Mouse (Mus musculus): ENCODE data around the gene Cyp2d11. TPM values are rescaled to one million over a fixed set of nuclear protein-coding genes. Genes with fewer than 3 reads are reported as not detected.
"Not testable (repeated sequence)": the region's sequence is repeated elsewhere in the genome, so short reads cannot be mapped to it uniquely, and the experiment has no call there.

Gene Cyp2d11
- polyA plus RNA-seq, 1 experiment = not detected

DNA sequence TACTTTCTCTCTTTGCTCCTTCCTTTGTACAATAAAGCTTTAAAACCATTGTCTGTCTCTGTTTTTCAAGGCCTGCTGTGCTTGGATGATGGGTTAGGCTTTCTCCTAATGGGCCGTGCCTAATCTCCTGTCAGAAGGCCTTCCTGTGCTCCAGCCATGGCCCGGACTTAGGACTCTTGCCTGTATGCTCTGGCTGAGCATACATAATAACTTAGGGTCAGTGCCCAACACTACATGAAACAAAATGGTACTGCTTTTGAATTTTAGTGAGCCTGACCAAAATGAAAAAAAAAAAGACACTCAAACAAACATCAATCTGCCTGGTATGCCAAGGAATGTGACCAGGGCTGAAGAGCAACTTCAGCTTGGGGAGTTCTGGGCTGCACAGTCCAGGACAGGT, 7.7 kb upstream of the Cyp2d11 start:
- H3K27me3 ChIP-seq (ENCODE audit: control insufficient read depth, insufficient read depth, insufficient read length) = no peaks in the 10 kb centered on the region
- no peaks in the 10 kb centered on the region for H3K79me2 ChIP-seq (ENCODE audit: control insufficient read depth, insufficient read depth)
- H3K79me3 ChIP-seq (ENCODE audit: low read depth) = no peaks in the 10 kb centered on the region
- H3K36me3 ChIP-seq (ENCODE audit: control insufficient read depth, insufficient read depth) = no peaks in the 10 kb centered on the region
- no peak overlapping the region for H3K4me3 ChIP-seq (ENCODE audit: insufficient read depth, poor library complexity, severe bottlenecking)
- no peak overlapping the region for H3ac ChIP-seq (ENCODE audit: control insufficient read depth, insufficient read length, low read depth)
- no peak for TF ChIP-seq MAX (IDR thresholded peaks at IDR 0.05)
- no peak for TF ChIP-seq CEBPB (IDR thresholded peaks at IDR 0.05; ENCODE audit: low read depth)
- TF ChIP-seq MYOD1 (IDR thresholded peaks at IDR 0.05; ENCODE audit: control insufficient read depth, insufficient read length, low read depth) = no peak
- no peak for TF ChIP-seq USF1 (IDR thresholded peaks at IDR 0.05; ENCODE audit: low read depth)
- no peak for TF ChIP-seq FOSL1 (IDR thresholded peaks at IDR 0.05; ENCODE audit: insufficient read depth, low read length, poor library complexity, severe bottlenecking)
- TF ChIP-seq CTCF (IDR thresholded peaks at IDR 0.05; ENCODE audit: control insufficient read depth, insufficient read depth, insufficient read length) = no peak
- no peak for TF ChIP-seq MYOG (IDR thresholded peaks at IDR 0.05; ENCODE audit: control insufficient read depth, extremely low read depth, insufficient read length)

DNA sequence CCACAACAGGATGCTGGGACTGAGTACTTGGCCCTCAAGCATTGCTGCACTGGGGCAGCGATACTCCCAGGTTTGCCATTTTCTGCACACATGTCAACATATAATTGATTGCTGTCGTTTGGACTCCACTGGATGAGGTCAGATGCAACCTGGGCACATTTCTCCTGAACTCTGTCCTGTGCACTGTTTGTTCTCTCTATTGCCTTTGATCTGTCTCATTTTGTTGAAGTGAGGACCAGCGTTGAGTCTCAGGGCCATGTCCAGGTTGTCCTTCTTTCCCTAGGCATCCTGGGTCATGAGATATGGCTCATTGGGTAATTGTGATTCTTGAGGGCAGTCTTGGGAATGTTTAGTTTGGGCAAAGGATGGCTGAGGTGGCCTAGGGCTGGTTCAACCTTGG, 2.1 kb upstream of the Cyp2d11 start:
- not testable (repeated sequence) for H3K79me3 ChIP-seq (ENCODE audit: low read depth); H3K36me3 ChIP-seq (ENCODE audit: control insufficient read depth, insufficient read depth); H3K79me2 ChIP-seq (ENCODE audit: control insufficient read depth, insufficient read depth); H3ac ChIP-seq (ENCODE audit: control insufficient read depth, insufficient read length, low read depth); H3K4me3 ChIP-seq (ENCODE audit: insufficient read depth, poor library complexity, severe bottlenecking); H3K27me3 ChIP-seq (ENCODE audit: control insufficient read depth, insufficient read depth, insufficient read length)

DNA sequence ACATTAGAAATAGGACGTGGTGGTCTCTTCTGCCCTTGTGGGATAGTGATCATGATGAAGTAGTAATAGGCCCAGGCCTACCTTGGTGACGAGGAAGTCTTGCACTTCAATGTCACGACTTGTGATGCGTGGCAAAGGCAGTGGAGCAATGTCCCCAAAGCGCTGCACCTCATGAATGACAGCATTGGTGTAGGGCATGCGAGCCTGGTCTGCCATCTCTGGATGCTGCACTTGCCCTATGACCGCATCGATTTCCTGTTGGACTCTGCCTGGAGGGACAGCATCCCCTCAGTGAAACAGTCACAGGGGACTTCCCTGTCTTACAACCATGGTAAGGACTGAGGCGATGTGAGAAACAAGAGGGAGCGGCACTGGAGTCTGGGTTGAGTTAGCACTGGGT, 3.9 kb downstream of the Cyp2d11 start:
- peaks cover 10% of the 10 kb centered on the region for H3K27me3 ChIP-seq (ENCODE audit: control insufficient read depth, insufficient read depth, insufficient read length)
- H3K79me3 ChIP-seq (ENCODE audit: low read depth); H3K36me3 ChIP-seq (ENCODE audit: control insufficient read depth, insufficient read depth); H3K79me2 ChIP-seq (ENCODE audit: control insufficient read depth, insufficient read depth); H3K4me3 ChIP-seq (ENCODE audit: insufficient read depth, poor library complexity, severe bottlenecking); H3ac ChIP-seq (ENCODE audit: control insufficient read depth, insufficient read length, low read depth): not testable (repeated sequence)

DNA sequence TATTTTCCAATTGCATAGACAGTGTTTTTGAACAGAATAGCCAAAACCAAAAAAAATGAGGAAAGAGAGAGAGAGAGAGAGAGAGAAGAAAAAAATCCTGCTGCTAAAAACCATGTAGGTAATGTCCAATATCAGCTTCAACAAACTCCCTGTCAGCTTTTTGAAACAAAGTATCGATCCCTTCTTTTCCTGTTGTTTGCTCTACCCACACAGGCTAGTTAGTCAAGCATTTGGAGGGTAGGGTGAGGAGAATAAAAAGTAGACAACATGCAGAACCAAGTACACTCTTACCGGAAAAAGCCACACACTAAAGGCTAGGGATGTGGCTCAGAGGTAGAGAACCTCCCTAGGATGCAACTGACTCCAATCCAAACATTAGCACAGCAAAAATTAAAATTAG, 8.1 kb downstream of the Cyp2d11 start:
- Histone ChIP-seq H3K27me3 (ENCODE audit: control insufficient read depth, insufficient read depth, insufficient read length) (peaks cover 3% of the 10 kb centered on the region), H3K36me3 (ENCODE audit: control insufficient read depth, insufficient read depth) (no peaks in the 10 kb centered on the region), H3K79me3 (ENCODE audit: low read depth) (no peaks in the 10 kb centered on the region), H3K79me2 (ENCODE audit: control insufficient read depth, insufficient read depth) (no peaks in the 10 kb centered on the region), H3ac (ENCODE audit: control insufficient read depth, insufficient read length, low read depth) (no peak overlapping the region), H3K4me3 (ENCODE audit: insufficient read depth, poor library complexity, severe bottlenecking) (no peak overlapping the region)
- no peak for TF ChIP-seq FOSL1 (IDR thresholded peaks at IDR 0.05; ENCODE audit: insufficient read depth, low read length, poor library complexity, severe bottlenecking)
- TF ChIP-seq MYOG (IDR thresholded peaks at IDR 0.05; ENCODE audit: control insufficient read depth, extremely low read depth, insufficient read length) = no peak
- no peak for TF ChIP-seq CEBPB (IDR thresholded peaks at IDR 0.05; ENCODE audit: low read depth)
- TF ChIP-seq MYOD1 (IDR thresholded peaks at IDR 0.05; ENCODE audit: control insufficient read depth, insufficient read length, low read depth) = no peak
- TF ChIP-seq MAX (IDR thresholded peaks at IDR 0.05) = no peak
- TF ChIP-seq CTCF (IDR thresholded peaks at IDR 0.05; ENCODE audit: control insufficient read depth, insufficient read depth, insufficient read length) = no peak
- no peak for TF ChIP-seq USF1 (IDR thresholded peaks at IDR 0.05; ENCODE audit: low read depth)

DNA sequence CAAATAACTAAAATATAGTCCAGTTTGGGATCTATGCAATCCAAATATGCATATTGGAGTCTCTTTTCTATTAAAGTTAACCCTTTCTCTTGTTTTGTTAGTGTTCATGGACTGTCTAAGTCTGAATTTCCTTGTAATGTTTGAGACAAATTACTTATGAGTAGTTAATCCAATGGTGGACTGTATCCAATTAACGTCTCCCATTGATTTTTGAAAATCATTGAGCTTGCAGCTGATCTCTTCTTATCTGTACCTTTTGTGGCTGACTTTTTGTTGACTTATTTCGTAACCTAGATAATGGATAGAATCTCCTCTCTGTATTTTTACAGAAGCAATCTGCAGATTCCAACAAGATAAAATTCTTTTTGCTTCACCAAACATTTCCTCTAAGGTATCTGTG, 11.4 kb downstream of the Cyp2d11 start:
- no peaks in the 10 kb centered on the region for H3K36me3 ChIP-seq (ENCODE audit: control insufficient read depth, insufficient read depth)
- H3K79me2 ChIP-seq (ENCODE audit: control insufficient read depth, insufficient read depth) = no peaks in the 10 kb centered on the region
- H3K79me3 ChIP-seq (ENCODE audit: low read depth) = no peaks in the 10 kb centered on the region
- TF ChIP-seq FOSL1 (IDR thresholded peaks at IDR 0.05; ENCODE audit: insufficient read depth, low read length, poor library complexity, severe bottlenecking) (no peak), CEBPB (IDR thresholded peaks at IDR 0.05; ENCODE audit: low read depth) (no peak), MYOD1 (IDR thresholded peaks at IDR 0.05; ENCODE audit: control insufficient read depth, insufficient read length, low read depth) (no peak), CTCF (IDR thresholded peaks at IDR 0.05; ENCODE audit: control insufficient read depth, insufficient read depth, insufficient read length) (no peak), MYOG (IDR thresholded peaks at IDR 0.05; ENCODE audit: control insufficient read depth, extremely low read depth, insufficient read length) (no peak), USF1 (IDR thresholded peaks at IDR 0.05; ENCODE audit: low read depth) (no peak), MAX (IDR thresholded peaks at IDR 0.05) (no peak)
- no peak overlapping the region for H3ac ChIP-seq (ENCODE audit: control insufficient read depth, insufficient read length, low read depth)
- no peaks in the 10 kb centered on the region for H3K27me3 ChIP-seq (ENCODE audit: control insufficient read depth, insufficient read depth, insufficient read length)
- no peak overlapping the region for H3K4me3 ChIP-seq (ENCODE audit: insufficient read depth, poor library complexity, severe bottlenecking)

DNA sequence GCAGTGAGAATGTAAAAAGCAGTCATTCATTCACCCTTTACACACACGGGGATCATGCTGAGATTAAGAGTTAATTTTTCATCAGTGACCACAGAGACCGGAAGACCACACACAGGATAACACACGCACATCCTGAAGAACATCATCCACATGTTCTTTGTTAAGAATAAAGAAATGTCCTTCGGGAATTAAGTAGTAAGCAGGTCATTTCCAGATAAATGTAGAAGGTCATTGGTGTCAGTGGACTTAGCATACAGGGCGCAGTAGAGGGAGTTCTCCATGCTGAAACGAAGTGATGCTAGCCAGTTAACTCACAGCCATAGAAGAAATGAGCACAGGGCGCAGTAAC, 13.1 kb downstream of the Cyp2d11 start:
- TF ChIP-seq CTCF (IDR thresholded peaks at IDR 0.05; ENCODE audit: control insufficient read depth, insufficient read depth, insufficient read length) = no peak
- no peak for TF ChIP-seq USF1 (IDR thresholded peaks at IDR 0.05; ENCODE audit: low read depth)
- TF ChIP-seq MYOG (IDR thresholded peaks at IDR 0.05; ENCODE audit: control insufficient read depth, extremely low read depth, insufficient read length) = no peak
- no peak for TF ChIP-seq MYOD1 (IDR thresholded peaks at IDR 0.05; ENCODE audit: control insufficient read depth, insufficient read length, low read depth)
- no peak for TF ChIP-seq MAX (IDR thresholded peaks at IDR 0.05)
- TF ChIP-seq FOSL1 (IDR thresholded peaks at IDR 0.05; ENCODE audit: insufficient read depth, low read length, poor library complexity, severe bottlenecking) = no peak
- TF ChIP-seq CEBPB (IDR thresholded peaks at IDR 0.05; ENCODE audit: low read depth) = no peak
- Histone ChIP-seq H3K27me3 (ENCODE audit: control insufficient read depth, insufficient read depth, insufficient read length) (no peaks in the 10 kb centered on the region), H3K79me3 (ENCODE audit: low read depth) (no peaks in the 10 kb centered on the region), H3K4me3 (ENCODE audit: insufficient read depth, poor library complexity, severe bottlenecking) (no peak overlapping the region), H3ac (ENCODE audit: control insufficient read depth, insufficient read length, low read depth) (no peak overlapping the region), H3K36me3 (ENCODE audit: control insufficient read depth, insufficient read depth) (no peaks in the 10 kb centered on the region), H3K79me2 (ENCODE audit: control insufficient read depth, insufficient read depth) (no peaks in the 10 kb centered on the region)

All from C2C12 (cell line).